Mouse (Mus musculus) MEL (cell line): ENCODE data around the gene 1700123K08Rik. TPM values are rescaled to one million over a fixed set of nuclear protein-coding genes. Genes with fewer than 3 reads are reported as not detected.
"Not testable (repeated sequence)": the region's sequence is repeated elsewhere in the genome, so short reads cannot be mapped to it uniquely, and the experiment has no call there.

Source experiments
- DNase-seq: peaks from one replicate; pipeline ENCODE4 v3.0.0; 2011; ENCODE audit warnings: low read depth, low spot score
- H3K27ac ChIP-seq: 2 replicates; pipeline ENCODE4 v1.5.1; 2012; ENCODE audit warnings: low read depth, mild to moderate bottlenecking, control low read depth, low read length, moderate library complexity; ENCODE audit not compliant: control insufficient read depth
- H3K27me3 ChIP-seq, 2 experiments: fragments of 150-350 bp in 1 of 2; sonication (generic) in 1 of 2; 2 replicates each; pipeline ENCODE4 v1.6.1; 2012; ENCODE audit warnings: low read length in 2 of 2, mild to moderate bottlenecking in 2 of 2, improper control_type of control experiment in 1 of 2, moderate library complexity in 1 of 2; ENCODE audit not compliant: insufficient read depth in 2 of 2, control insufficient read depth in 1 of 2
- H3K36me3 ChIP-seq, 2 experiments: 2 replicates each; pipeline ENCODE4 v1.6.1; 2012 to 2014; ENCODE audit warnings: low read length in 2 of 2, improper control_type of control experiment in 1 of 2, inconsistent platforms in 1 of 2, mild to moderate bottlenecking in 1 of 2; ENCODE audit not compliant: insufficient read depth in 2 of 2, control insufficient read depth in 1 of 2
- H3K4me1 ChIP-seq, 2 experiments: fragments of 150-350 bp in 1 of 2; sonication (generic) in 1 of 2; 2 replicates each; pipeline ENCODE4 v1.6.1; 2012; ENCODE audit warnings: low read length in 2 of 2, improper control_type of control experiment in 1 of 2, mild to moderate bottlenecking in 1 of 2; ENCODE audit not compliant: insufficient read depth in 2 of 2, control insufficient read depth in 1 of 2
- H3K4me3 ChIP-seq, 2 experiments: fragments of 150-350 bp in 1 of 2; sonication (generic) in 1 of 2; 2 replicates each; pipeline ENCODE4 v1.5.1; 2012; ENCODE audit warnings: low read depth in 2 of 2, low read length in 2 of 2, mild to moderate bottlenecking in 2 of 2, moderate library complexity in 2 of 2, control low read depth in 1 of 2, improper control_type of control experiment in 1 of 2; ENCODE audit not compliant: control insufficient read depth in 1 of 2, insufficient read depth in 1 of 2
- H3K79me2 ChIP-seq: 2 replicates; pipeline ENCODE4 v1.6.1; 2012; ENCODE audit warnings: mild to moderate bottlenecking, low read length, moderate library complexity; ENCODE audit not compliant: control insufficient read depth, poor library complexity, insufficient read depth
- H3K9ac ChIP-seq: 2 replicates; pipeline ENCODE4 v1.6.1; 2012; ENCODE audit warnings: low read depth, mild to moderate bottlenecking, control low read depth, low read length, moderate library complexity; ENCODE audit not compliant: control insufficient read depth, poor library complexity, severe bottlenecking
- H3K9me3 ChIP-seq: fragments of 150-350 bp; sonication (generic); replicated peaks from 2 replicates; pipeline ENCODE4 v1.6.1; 2012; ENCODE audit warnings: mild to moderate bottlenecking, low read length, improper control_type of control experiment, moderate library complexity; ENCODE audit not compliant: insufficient read depth
- BHLHE40 ChIP-seq: IDR thresholded peaks from 2 replicates; pipeline ENCODE4 v1.6.1; 2012; ENCODE audit warnings: low read depth, mild to moderate bottlenecking, inconsistent platforms, low read length, improper control_type of control experiment, borderline replicate concordance
- CHD1 ChIP-seq: IDR thresholded peaks from 2 replicates; pipeline ENCODE4 v1.6.1; 2012; ENCODE audit warnings: low read depth, mild to moderate bottlenecking, inconsistent platforms, low read length, improper control_type of control experiment
- CHD2 ChIP-seq: IDR thresholded peaks from 2 replicates; pipeline ENCODE4 v1.6.1; 2011; ENCODE audit warnings: low read length, improper control_type of control experiment
- CTCF ChIP-seq, 3 experiments: IDR thresholded peaks in 2 of 3; conservative IDR thresholded peaks in 1 of 3; 2 replicates each; pipeline ENCODE4 v1.5.1; 2011 to 2012; ENCODE audit warnings: low read length in 3 of 3, low read depth in 2 of 3, mild to moderate bottlenecking in 2 of 3, improper control_type of control experiment in 1 of 3, inconsistent platforms in 1 of 3, mixed read lengths in 1 of 3, moderate library complexity in 1 of 3; ENCODE audit not compliant: control insufficient read depth in 1 of 3, insufficient read depth in 1 of 3, poor library complexity in 1 of 3, severe bottlenecking in 1 of 3
- ELF1 ChIP-seq: IDR thresholded peaks from 2 replicates; pipeline ENCODE4 v1.6.1; 2014; ENCODE audit warnings: low read depth, mild to moderate bottlenecking, inconsistent platforms, low read length, improper control_type of control experiment, moderate library complexity
- GABPA ChIP-seq: IDR thresholded peaks from 2 replicates; pipeline ENCODE4 v1.6.1; 2012; ENCODE audit warnings: low read depth, mild to moderate bottlenecking, inconsistent platforms, low read length, improper control_type of control experiment, moderate library complexity
- HCFC1 ChIP-seq: IDR thresholded peaks from 2 replicates; pipeline ENCODE4 v1.6.1; 2012; ENCODE audit warnings: low read depth, mild to moderate bottlenecking, inconsistent platforms, low read length, improper control_type of control experiment, moderate library complexity
- JUND ChIP-seq: IDR thresholded peaks from 2 replicates; pipeline ENCODE4 v1.6.1; 2011; ENCODE audit warnings: low read depth, mild to moderate bottlenecking, improper control_type of control experiment, low read length
- MAZ ChIP-seq: IDR thresholded peaks from 2 replicates; pipeline ENCODE4 v1.6.1; 2012; ENCODE audit warnings: low read depth, mild to moderate bottlenecking, inconsistent platforms, low read length, improper control_type of control experiment
- MYB ChIP-seq: IDR thresholded peaks from 2 replicates; pipeline ENCODE4 v1.6.1; 2011; ENCODE audit warnings: mild to moderate bottlenecking, low read depth, low read length, improper control_type of control experiment
- MYC ChIP-seq: IDR thresholded peaks from 2 replicates; pipeline ENCODE4 v1.6.1; 2011; ENCODE audit warnings: low read depth, mild to moderate bottlenecking, low read length, improper control_type of control experiment, moderate library complexity
- NELFE ChIP-seq: IDR thresholded peaks from 2 replicates; pipeline ENCODE4 v1.6.1; 2011; ENCODE audit warnings: low read depth, low read length, improper control_type of control experiment
- NRF1 ChIP-seq: IDR thresholded peaks from 2 replicates; pipeline ENCODE4 v1.6.1; 2014; ENCODE audit warnings: low read depth, mild to moderate bottlenecking, inconsistent platforms, low read length, improper control_type of control experiment, moderate library complexity; ENCODE audit not compliant: poor library complexity, insufficient read depth, severe bottlenecking
- RAD21 ChIP-seq: IDR thresholded peaks from 2 replicates; pipeline ENCODE4 v1.6.1; 2011; ENCODE audit warnings: mild to moderate bottlenecking, low read depth, low read length, improper control_type of control experiment
- SIN3A ChIP-seq: IDR thresholded peaks from 2 replicates; pipeline ENCODE4 v1.6.1; 2012; ENCODE audit warnings: low read length, improper control_type of control experiment, inconsistent platforms
- TBP ChIP-seq: IDR thresholded peaks from 2 replicates; pipeline ENCODE4 v1.8.0; 2011; ENCODE audit warnings: low read depth, low read length, improper control_type of control experiment
- ZKSCAN1 ChIP-seq: IDR thresholded peaks from 2 replicates; pipeline ENCODE4 v1.6.1; 2012; ENCODE audit warnings: low read depth, mild to moderate bottlenecking, inconsistent platforms, low read length, improper control_type of control experiment, moderate library complexity
- ZMIZ1 ChIP-seq: IDR thresholded peaks from 2 replicates; pipeline ENCODE4 v1.6.1; 2012; ENCODE audit warnings: low read depth, mild to moderate bottlenecking, inconsistent platforms, low read length, improper control_type of control experiment, moderate library complexity
- ZNF384 ChIP-seq: IDR thresholded peaks from 2 replicates; pipeline ENCODE4 v1.6.1; 2012; ENCODE audit warnings: low read depth, mild to moderate bottlenecking, inconsistent platforms, low read length, improper control_type of control experiment
- polyA plus RNA-seq, 2 experiments: library from polyadenylated mRNA; stranded (reverse) in 1 of 2; unstranded in 1 of 2; fragments of >175 nt in 1 of 2; fragments of >200 nt in 1 of 2; gene quantifications; 2 replicates each; pipeline versions ENCODE4 v1.2.1 to v1.2.4; 2012; ENCODE audit warnings: low replicate concordance in 2 of 2, low read depth in 1 of 2; ENCODE audit not compliant: insufficient read length in 2 of 2, insufficient read depth in 1 of 2, missing spikeins in 1 of 2
- total RNA-seq: library from RNA; depleted of rRNA; stranded (reverse); fragments of 300-350 nt; gene quantifications from 2 replicates; pipeline ENCODE4 v1.2.3, GENCODE M21; 2012; rRNA removed

Gene 1700123K08Rik
- total RNA-seq (not detected in 2 replicates), polyA plus RNA-seq (not detected)

- DNase-seq, H3K27ac ChIP-seq, H3K4me3 ChIP-seq, H3K36me3 ChIP-seq, H3K4me1 ChIP-seq, H3K27me3 ChIP-seq, H3K9ac ChIP-seq, H3K79me2 ChIP-seq, H3K9me3 ChIP-seq: not testable (repeated sequence)
These were observed at the start of gene 1700123K08Rik for GRCm38 (mm10) chr5:138564612-138565011. 1700123K08Rik (minus strand) TSS chr5:138564712.

GRCm38 (mm10) chr5:138587396-138587795 lies 22.9 kb upstream of the 1700123K08Rik start:
- Histone ChIP-seq H3K9ac (no peak overlapping the region), H3K79me2 (no peaks in the 10 kb centered on the region), H3K9me3 (no peaks in the 10 kb centered on the region), H3K27me3 (no peaks in the 10 kb centered on the region), H3K27ac (no peak overlapping the region), H3K4me3 (no peak overlapping the region), H3K36me3 (no peaks in the 10 kb centered on the region), H3K4me1 (no peaks in the 10 kb centered on the region)
- no peak for DNase-seq
- TF ChIP-seq ZNF384 (no peak), HCFC1 (no peak), ELF1 (no peak), ZMIZ1 (no peak), TBP (no peak), MYC (no peak), ZKSCAN1 (no peak), NELFE (no peak), JUND (no peak), MAZ (no peak), MYB (no peak), CHD2 (no peak), GABPA (no peak), BHLHE40 (no peak), SIN3A (no peak), NRF1 (no peak), CHD1 (no peak), CTCF (IDR thresholded peaks at IDR 0.05 in 2 of 3, conservative IDR thresholded peaks at IDR 0.05 in 1 of 3; ENCODE audit: control insufficient read depth in 1 of 3, insufficient read depth in 1 of 3, low read depth in 2 of 3, low read length in 3 of 3, poor library complexity in 1 of 3, severe bottlenecking in 1 of 3) (no peak), RAD21 (no peak)
